Comparison of ENCODE assay signal across 8 mouse cellular contexts in the genomic region with DNA sequence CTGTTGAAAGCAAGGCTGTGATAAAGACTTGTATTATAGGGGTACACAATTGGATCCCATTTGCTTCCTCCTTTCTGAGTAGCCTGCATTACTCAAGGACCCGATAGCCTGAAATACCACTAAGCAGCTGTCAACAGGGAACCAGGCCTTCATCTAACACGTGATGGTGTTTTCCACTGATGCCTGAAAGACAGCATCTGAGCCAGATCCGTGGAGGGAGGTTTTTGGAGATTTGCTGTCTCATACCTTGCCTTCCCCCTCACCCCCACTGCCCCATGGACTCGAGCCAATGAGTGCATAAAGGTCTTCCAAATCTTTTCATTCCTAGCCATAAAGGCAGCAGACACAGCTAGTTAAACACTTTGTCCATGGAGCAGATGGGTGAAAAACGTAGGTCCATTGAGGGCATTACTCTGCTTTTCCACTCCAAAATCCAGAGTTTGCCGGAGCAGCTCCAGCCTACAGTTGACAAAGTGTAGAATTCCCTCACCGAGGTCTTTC. TPM values are rescaled to one million over a fixed set of nuclear protein-coding genes. Genes with fewer than 3 reads are reported as not detected.
DNase-seq lines count a peak whose midpoint lies in the region; ATAC-seq and TF ChIP-seq lines count a peak whose summit lies in the region.

No protein-coding gene starts in this region.

- no peaks in the 10 kb centered on the region for H3K27me3 ChIP-seq in lung, embryonic 16.5 days (ENCODE audit: control insufficient read depth, insufficient read depth, low read depth, low read length)
- no peaks in the 10 kb centered on the region for H3K27me3 ChIP-seq in stomach, postnatal 0 days (ENCODE audit: control insufficient read depth, insufficient read depth, low read length)

- intact Hi-C loops in left cerebral cortex, postnatal 4 days (cut with DNase I): no loop called here
- intact Hi-C loops in heart, postnatal 10 days (cut with DNase I): no loop called here

- no peak for ATAC-seq in lung, embryonic 16.5 days (ENCODE audit: low read depth)
- no peak for ATAC-seq in stomach, postnatal 0 days (ENCODE audit: low FRiP score, low TSS enrichment)

- no peaks in the 10 kb centered on the region for H3K9me3 ChIP-seq in lung, embryonic 16.5 days (ENCODE audit: control insufficient read depth, low read length)
- H3K9me3 ChIP-seq in stomach, postnatal 0 days (ENCODE audit: control insufficient read depth, low read length): no peaks in the 10 kb centered on the region

- no peak for TF ChIP-seq CTCF in stomach, postnatal 0 days (IDR thresholded peaks at IDR 0.05; ENCODE audit: low read depth)

- H3K4me3 ChIP-seq in lung, embryonic 16.5 days (ENCODE audit: low read length): peak overlapping the region; percentile 76; the same call in 1 of the 2 replicates
- H3K4me3 ChIP-seq in stomach, postnatal 0 days (ENCODE audit: low read depth, low read length): no peak overlapping the region

- no peaks in the 10 kb centered on the region for H3K36me3 ChIP-seq in lung, embryonic 16.5 days (ENCODE audit: control insufficient read depth, insufficient read depth, low read length)
- no peaks in the 10 kb centered on the region for H3K36me3 ChIP-seq in stomach, postnatal 0 days (ENCODE audit: control insufficient read depth, insufficient read depth, low read length)

- peak overlapping the region; percentile 81 for H3K4me2 ChIP-seq in lung, embryonic 16.5 days (ENCODE audit: low read depth, low read length)
- peak overlapping the region; percentile 77 for H3K4me2 ChIP-seq in stomach, postnatal 0 days (replicated peaks; ENCODE audit: low read depth)

- H3K27ac ChIP-seq in lung, embryonic 16.5 days (ENCODE audit: low read length): peak overlapping the region; percentile 98
- no peak overlapping the region for H3K27ac ChIP-seq in stomach, postnatal 0 days (replicated peaks)

- DNase-seq in left cerebral cortex, postnatal 4 days: peak; percentile 22
- no peak for DNase-seq in left cerebral cortex, adult 8-10 months (ENCODE audit: low spot score in 2 of 2)
- DNase-seq in cerebellum, postnatal 14 days: peak; percentile 9 to 37
- DNase-seq in heart, postnatal 10 days: peak; percentile 31 to 51
- DNase-seq in stomach, postnatal 0 days (ENCODE audit: low spot score): no peak
- DNase-seq in embryo, embryonic 11 days: no peak
- DNase-seq in spleen, postnatal 36 days (ENCODE audit: low spot score in 2 of 2): no peak

- no peak for TF ChIP-seq EP300 in stomach, postnatal 0 days (optimal IDR thresholded peaks at IDR 0.05)

- WGBS in lung, embryonic 16.5 days: 37% methylated on average over 7 of the region's 7 CpGs
- WGBS in stomach, postnatal 0 days: 46% methylated on average over 7 of the region's 7 CpGs

- H3K4me1 ChIP-seq in lung, embryonic 16.5 days (replicated peaks; ENCODE audit: control insufficient read depth, insufficient read depth, low read length): peaks cover 13% of the 10 kb centered on the region
- 0 out of 2 replicates have a peak, but pooled peaks cover 2% of the 10 kb centered on the region for H3K4me1 ChIP-seq in stomach, postnatal 0 days (replicated peaks; ENCODE audit: control insufficient read depth, insufficient read depth)

- peak overlapping the region; percentile 87 for H3K9ac ChIP-seq in lung, embryonic 16.5 days (ENCODE audit: low read length)
- no peak overlapping the region for H3K9ac ChIP-seq in stomach, postnatal 0 days (ENCODE audit: low read length)

RNA-seq across cellular contexts. Expression of gene Srd5a3, which starts 0.8 kb away (rescaled TPM):
- total RNA-seq in left cerebral cortex, postnatal 4 days (2021): 10 to 100 TPM; 11.7 to 13.9 TPM
- total RNA-seq in left cerebral cortex, adult 8-10 months (2022): 10 to 100 TPM; 20.0 to 24.5 (median 20.5) TPM
- 10 to 100 TPM; 17.1 to 18.3 TPM for total RNA-seq in heart, postnatal 10 days (2021)
- 45.8 and 46.5 TPM in 2 replicates for polyA plus RNA-seq in lung, embryonic 16.5 days (2015; fragmentation: Nextera tagmentation; extraction: Ambion mirVana)
- polyA plus RNA-seq in stomach, postnatal 0 days (2015; fragmentation: Nextera tagmentation; extraction: Ambion mirVana): 28.4 and 29.5 TPM in 2 replicates

RNA-seq across cellular contexts. Expression of gene Tmem165, which starts 44.5 kb away (rescaled TPM):
- total RNA-seq in left cerebral cortex, postnatal 4 days (2021): 10 to 100 TPM; 47.1 to 47.4 TPM
- total RNA-seq in left cerebral cortex, adult 8-10 months (2022): 10 to 100 TPM; 28.6 to 34.4 (median 33.1) TPM
- total RNA-seq in heart, postnatal 10 days (2021): 10 to 100 TPM; 39.4 to 42.2 TPM
- polyA plus RNA-seq in lung, embryonic 16.5 days (2015; fragmentation: Nextera tagmentation; extraction: Ambion mirVana): 87.9 and 89.3 TPM in 2 replicates
- polyA plus RNA-seq in stomach, postnatal 0 days (2015; fragmentation: Nextera tagmentation; extraction: Ambion mirVana): 72.3 and 74.3 TPM in 2 replicates

Comparison
In these comparisons a context has a peak if more than half of its experiments do, and no peak if none do; other contexts are left out.
1. DNase-seq: peak in left cerebral cortex, postnatal 4 days (single experiment), cerebellum, postnatal 14 days (2 of 2) and heart, postnatal 10 days (2 of 2); none in left cerebral cortex, adult 8-10 months (0 of 2), stomach, postnatal 0 days (single experiment), embryo, embryonic 11 days (single experiment) and spleen, postnatal 36 days (0 of 2).